Mouse (Mus musculus) c-Kit-negative CD71-positive TER-119-positive erythroid progenitor cells, embryonic 14.5 days (primary cell): ENCODE results near the gene Skap1.
"Not testable (repeated sequence)": the region's sequence is repeated elsewhere in the genome, so short reads cannot be mapped to it uniquely, and the experiment has no call there.

ENCODE experiments used
- DNase-seq: peaks from one replicate; pipeline ENCODE4 v3.0.0-alpha.2; 2013; ENCODE audit warnings: low read depth, low spot score

Skap1 gene

GRCm38 (mm10) chr11:96746648-96747047 is 282.3 kb downstream of the Skap1 start:
- no peak for DNase-seq

DNA sequence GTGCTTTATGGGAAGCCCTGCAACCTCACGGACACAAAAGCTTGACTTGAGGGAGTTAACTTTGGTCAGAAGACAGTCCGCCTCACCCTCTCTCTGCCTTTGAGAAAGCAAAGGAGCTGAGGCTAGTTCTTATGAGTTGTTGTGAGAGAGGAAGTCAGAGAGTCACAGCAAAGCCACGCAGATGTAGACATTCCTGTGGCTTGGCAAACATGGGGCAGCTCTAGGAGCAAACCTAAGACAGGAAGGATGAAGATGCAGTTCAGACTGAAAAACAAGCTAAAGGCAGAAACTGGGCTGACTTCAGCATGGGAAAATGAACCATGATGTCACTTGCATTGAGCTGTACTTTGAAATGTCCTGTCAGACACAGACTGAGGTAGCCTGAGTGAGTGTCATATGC is 283.2 kb downstream of the Skap1 start:
- no peak for DNase-seq

DNA sequence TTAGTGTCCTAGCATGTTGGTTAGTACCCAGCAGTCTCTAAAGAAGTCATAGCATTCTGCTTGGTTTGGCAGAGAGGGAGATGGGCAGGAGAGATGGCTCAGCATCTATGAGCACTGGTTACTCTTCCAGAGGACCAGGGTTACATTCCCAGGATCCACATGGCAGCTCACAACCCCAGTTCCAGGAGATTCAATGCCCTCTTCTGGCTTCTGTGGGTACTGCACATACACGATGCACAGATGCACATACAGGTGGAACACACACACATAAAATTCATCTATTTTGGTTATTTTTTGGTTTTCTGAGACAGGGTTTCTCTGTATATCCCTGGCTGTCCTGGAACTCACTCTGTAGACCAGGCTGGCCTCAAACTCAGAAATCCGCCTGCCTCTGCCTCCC is 290.9 kb downstream of the Skap1 start:
- DNase-seq, result no peak

DNA sequence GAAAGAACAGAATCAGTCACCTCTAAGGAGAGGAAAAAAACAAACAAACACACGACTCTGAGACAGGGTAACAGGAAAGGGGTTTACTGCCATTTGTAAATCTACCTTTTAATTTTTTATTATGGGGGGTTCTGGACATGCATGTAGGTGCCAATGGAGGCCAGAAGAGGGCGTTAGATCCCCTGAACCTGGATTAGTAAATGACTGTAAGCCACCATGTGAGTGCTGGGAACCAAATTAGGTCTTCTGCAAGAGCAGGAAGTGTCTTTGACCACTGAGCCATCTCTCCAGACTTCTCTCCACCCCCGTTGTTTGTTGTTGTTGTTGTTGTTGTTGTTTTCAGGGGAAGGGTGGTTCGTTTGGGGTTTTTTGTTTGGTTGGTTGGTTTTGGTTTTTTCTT is 293.0 kb downstream of the Skap1 start:
- DNase-seq, result no peak

DNA sequence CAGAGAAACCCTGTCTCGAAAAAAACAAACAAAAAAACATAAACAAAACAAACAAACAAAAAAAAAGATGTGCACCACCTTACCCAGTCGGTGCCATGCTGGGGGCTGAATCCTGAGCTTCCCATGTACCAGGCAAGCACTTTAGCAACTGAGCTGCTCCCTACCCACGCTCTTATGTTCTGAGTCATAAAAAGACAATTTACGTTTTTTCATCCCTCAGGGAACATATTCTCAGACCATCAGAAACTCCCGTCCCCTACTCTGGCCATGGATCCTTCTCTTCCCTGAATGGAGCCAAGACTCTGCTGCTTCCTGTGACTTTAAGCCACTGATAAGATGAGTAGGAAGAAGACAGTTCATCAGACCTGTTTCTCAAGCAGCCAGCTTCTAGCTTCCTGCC is 294.0 kb downstream of the Skap1 start:
- DNase-seq, result no peak

- DNase-seq, result peak; percentile 57
These were observed 295.6 kb downstream of the Skap1 start for GRCm38 (mm10) chr11:96760042-96760441.

GRCm38 (mm10) chr11:96761984-96762383 is 297.6 kb downstream of the Skap1 start:
- no peak for DNase-seq

- DNase-seq, result no peak
These were observed 298.5 kb downstream of the Skap1 start for GRCm38 (mm10) chr11:96762742-96763470.

- no peak for DNase-seq
These were observed 300.3 kb downstream of the Skap1 start for GRCm38 (mm10) chr11:96764511-96765350.

- DNase-seq, result no peak
These were observed 301.3 kb downstream of the Skap1 start for GRCm38 (mm10) chr11:96765645-96766044.

- no peak for DNase-seq
These were observed 302.2 kb downstream of the Skap1 start for GRCm38 (mm10) chr11:96766555-96766954.

GRCm38 (mm10) chr11:96767096-96767495 is 302.7 kb downstream of the Skap1 start:
- no peak for DNase-seq

- DNase-seq, result no peak
These were observed 303.8 kb downstream of the Skap1 start for GRCm38 (mm10) chr11:96768240-96768639.

- DNase-seq, result no peak
These were observed 307.0 kb downstream of the Skap1 start for GRCm38 (mm10) chr11:96771274-96771975.

DNA sequence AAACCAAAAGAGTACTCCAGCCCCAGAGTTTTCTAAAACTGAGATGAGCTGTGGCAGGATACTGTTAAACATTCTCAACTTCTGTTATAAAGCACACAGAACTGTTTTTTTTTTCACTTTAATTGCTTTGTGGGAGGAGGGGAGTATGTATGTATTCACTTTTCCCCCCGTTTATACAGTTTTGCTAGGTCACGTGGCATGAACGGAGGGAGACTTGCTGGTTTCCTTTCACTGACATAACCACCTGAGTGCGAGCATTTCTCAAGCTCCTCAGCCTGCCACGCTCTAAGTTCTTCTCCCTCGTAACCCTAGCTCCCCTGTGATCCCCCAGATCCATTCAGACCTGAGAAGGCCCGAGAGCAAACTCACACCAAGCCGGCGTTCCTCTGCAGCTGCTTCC is 308.0 kb downstream of the Skap1 start:
- DNase-seq, result no peak

- DNase-seq, result no peak
These were observed 310.1 kb downstream of the Skap1 start for GRCm38 (mm10) chr11:96774536-96774935.

- DNase-seq, result no peak
These were observed 310.7 kb downstream of the Skap1 start for GRCm38 (mm10) chr11:96775063-96775462.

DNA sequence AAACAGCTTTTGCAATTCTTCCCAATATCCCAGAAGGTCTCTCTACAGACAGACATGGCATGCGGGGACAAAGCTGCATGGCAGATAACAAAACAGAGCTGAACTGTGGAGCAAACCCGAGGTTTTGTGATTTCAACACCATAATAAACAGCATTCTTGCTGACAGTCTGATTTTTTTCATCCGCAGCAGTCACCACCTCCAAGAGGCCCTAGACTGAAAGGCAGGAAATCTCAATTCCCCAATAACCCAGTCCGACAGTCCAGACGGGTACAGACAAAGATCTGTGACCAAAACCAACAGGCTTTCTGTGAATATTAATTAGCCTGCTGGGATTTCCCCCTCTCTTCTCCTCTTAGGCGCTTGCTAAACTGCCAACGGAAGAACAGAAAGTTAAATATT is 311.3 kb downstream of the Skap1 start:
- DNase-seq, result no peak

DNA sequence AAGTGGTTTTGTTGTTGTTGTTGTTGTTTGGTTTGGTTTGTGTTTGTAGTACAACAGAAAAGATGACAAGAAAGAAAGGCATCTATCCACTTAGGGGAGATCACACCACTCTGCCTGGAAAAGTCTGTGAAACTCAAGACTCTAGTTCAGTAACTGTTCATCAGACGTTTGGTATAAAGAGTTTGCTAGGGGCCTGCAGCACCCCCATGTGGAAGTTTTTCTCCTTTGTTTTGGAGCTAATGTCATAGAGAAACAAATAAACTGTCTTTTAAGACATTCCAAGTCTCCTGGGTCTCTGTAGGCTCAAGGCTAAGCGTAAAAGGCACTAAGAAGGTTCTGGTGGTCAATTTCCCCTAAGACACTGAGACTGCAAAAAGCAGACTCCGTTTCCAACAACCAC is 311.7 kb downstream of the Skap1 start:
- no peak for DNase-seq

DNA sequence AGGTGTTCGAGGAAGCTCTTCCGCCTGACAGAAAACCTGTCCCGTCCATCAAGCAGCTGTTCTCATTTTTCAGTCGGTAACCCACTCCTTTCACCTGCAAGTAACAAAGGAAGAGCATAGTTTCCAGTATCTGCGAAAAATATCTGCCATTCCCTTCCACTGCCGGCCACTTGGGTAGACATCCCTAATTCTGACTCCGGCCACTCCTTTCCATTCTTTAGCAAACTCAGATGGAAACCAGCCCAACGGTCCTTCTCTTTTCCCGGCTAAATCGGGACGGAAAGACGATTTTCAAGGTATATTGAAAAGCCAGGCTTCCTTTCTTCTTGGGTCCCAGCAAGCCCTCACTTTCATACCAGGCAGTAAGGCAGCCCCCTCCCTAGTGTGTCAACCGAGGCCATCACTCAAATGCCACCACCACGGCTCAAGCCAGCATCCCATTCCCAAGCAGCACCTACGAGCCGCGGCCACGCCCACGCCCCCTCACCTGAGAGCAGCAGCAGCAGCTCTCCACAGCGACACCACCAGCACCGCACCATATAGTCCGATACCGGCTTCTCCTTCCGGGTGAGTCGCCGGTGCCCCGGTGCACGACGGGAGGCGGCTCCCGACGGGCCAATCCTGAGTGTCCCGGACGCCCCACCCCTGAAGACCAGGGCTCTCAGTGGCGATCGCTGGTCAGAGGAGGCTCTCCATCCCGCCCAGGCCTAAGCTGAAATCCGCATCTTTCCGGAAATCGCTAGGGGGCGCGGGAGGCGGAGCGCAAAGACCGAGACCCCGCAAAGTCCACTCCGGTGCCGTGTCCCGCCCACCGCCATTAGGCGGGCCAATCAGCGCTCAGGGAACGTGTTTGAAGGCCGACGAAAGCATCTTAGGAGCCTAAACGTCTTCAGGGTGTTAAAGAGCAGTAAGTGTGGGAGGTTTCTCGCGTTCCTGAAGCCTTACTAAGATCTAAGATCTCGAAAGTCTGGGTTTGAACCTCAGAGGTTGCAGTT is 312.9 kb downstream of the Skap1 start, which contains the start of gene Snx11:
TSS of gene Snx11 (minus strand) at position 592 of the 995 bp plus-strand sequence.
- DNase-seq, result peak; percentile 97

DNA sequence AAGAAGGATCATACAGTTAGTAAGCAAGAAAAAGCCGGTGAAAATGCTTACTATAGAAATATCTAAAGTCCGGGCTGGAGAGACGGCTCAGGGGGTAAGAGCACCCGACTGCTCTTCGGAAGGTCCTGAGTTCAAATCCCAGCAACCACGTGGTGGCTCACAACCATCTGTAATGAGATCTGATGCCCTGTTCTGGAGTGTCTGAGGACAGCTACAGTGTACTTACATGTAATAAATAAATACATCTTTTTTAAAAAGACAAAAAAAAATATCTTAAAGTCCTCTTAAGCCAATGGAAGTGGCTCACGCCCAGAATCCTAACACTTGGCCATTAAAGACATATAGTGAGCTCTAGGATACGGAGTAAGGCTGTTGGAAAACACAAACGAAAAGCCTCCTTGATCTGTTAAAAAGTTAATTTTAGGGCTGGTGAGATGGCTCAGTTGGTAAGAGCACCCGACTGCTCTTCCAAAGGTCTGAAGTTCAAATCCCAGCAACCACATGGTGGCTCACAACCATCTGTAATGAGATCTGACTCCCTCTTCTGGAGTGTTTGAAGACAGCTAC is 313.8 kb downstream of the Skap1 start:
- DNase-seq, result not testable (repeated sequence)
